Comparison of ENCODE assay signal across 8 mouse cellular contexts in the genomic region with DNA sequence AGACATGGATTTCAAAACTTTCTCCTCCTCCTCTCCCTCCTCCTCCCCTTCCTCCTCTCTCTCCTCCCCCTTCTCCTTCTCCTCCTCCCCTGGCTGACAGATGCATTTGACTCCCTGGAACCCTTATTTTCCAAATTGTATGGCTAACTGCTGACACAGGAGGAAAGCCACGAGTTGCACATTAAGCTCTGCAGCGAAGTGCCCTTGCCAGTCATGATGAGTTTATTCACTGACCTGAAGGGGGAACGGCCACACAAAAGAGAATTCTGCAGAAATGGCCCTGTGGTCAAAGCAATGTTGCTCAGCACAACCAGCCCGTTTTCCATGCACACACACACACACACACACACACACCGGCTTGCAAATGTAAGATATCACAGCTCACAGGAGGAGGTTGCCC.
DNase-seq lines count a peak whose midpoint lies in the region; ATAC-seq lines count a peak whose summit lies in the region.

No protein-coding gene starts in this region.

- ATAC-seq in erythroid progenitor cell, adult 5-6 weeks (replicated peaks; ENCODE audit: low FRiP score, poor library complexity, severe bottlenecking): peak; percentile 39; the same call in 1 of the 2 replicates
- no peak for ATAC-seq in activated CD4-positive, CD25-positive, alpha-beta regulatory T cell, adult 4 months

- DNase-seq in adrenal gland, postnatal 10 days: peak; percentile 28
- no peak for DNase-seq in adrenal gland, adult 18-20 months (ENCODE audit: low spot score in 2 of 2)
- peak; percentile 38 for DNase-seq in 3134 (ENCODE audit: extremely low read depth, insufficient read length, low spot score)
- DNase-seq in kidney, postnatal 36 days: peak; percentile 69 to 85
- DNase-seq in retina, embryonic 14.5 days (ENCODE audit: low spot score): peak; percentile 37
- DNase-seq in right cerebral cortex, postnatal 4 days: no peak

Comparison
In these comparisons a context has a peak if more than half of its experiments do, and no peak if none do; other contexts are left out.
1. DNase-seq: peak in adrenal gland, postnatal 10 days (single experiment), 3134 (single experiment), kidney, postnatal 36 days (2 of 2) and retina, embryonic 14.5 days (single experiment); none in adrenal gland, adult 18-20 months (0 of 2) and right cerebral cortex, postnatal 4 days (single experiment).